Mouse (Mus musculus) liver, embryonic 16.5 days (tissue): Measurements from ENCODE around the gene Med10. TPM values are rescaled to one million over a fixed set of nuclear protein-coding genes. Genes with fewer than 3 reads are reported as not detected.

Experiments
- ATAC-seq: fragments of 200-750 bp; cut with Nextera tagmentation; 2 replicates; pipeline ENCODE4 v1.8.0; 2017; ENCODE audit warnings: low read depth, mild to moderate bottlenecking, moderate number of reproducible peaks, moderate library complexity
- H3K27ac ChIP-seq: fragments of 300-500 bp; sonication (generic); 2 replicates; pipeline ENCODE4 v1.5.1; 2014; ENCODE audit warnings: mild to moderate bottlenecking, low read length
- H3K27me3 ChIP-seq: fragments of 300-500 bp; sonication (generic); 2 replicates; pipeline ENCODE4 v1.6.1; 2014; ENCODE audit warnings: low read depth, low read length, mixed read lengths; ENCODE audit not compliant: control insufficient read depth, insufficient read depth
- H3K36me3 ChIP-seq: fragments of 300-500 bp; sonication (generic); 2 replicates; pipeline ENCODE4 v1.6.1; 2014; ENCODE audit warnings: mild to moderate bottlenecking; ENCODE audit not compliant: control insufficient read depth, insufficient read depth
- H3K4me1 ChIP-seq: fragments of 300-500 bp; sonication (generic); 2 replicates; pipeline ENCODE4 v1.6.1; 2014; ENCODE audit warnings: low read depth, low read length, mixed read lengths; ENCODE audit not compliant: control insufficient read depth
- H3K4me2 ChIP-seq: fragments of 300-500 bp; sonication (generic); 2 replicates; pipeline ENCODE4 v1.6.1; 2014; ENCODE audit warnings: low read depth, low read length, mixed read lengths
- H3K4me3 ChIP-seq: fragments of 300-500 bp; sonication (generic); 2 replicates; pipeline ENCODE4 v1.5.1; 2014; ENCODE audit warnings: low read depth, mild to moderate bottlenecking, low read length
- H3K9ac ChIP-seq: fragments of 300-500 bp; sonication (generic); 2 replicates; pipeline ENCODE4 v1.6.1; 2014; ENCODE audit warnings: low read depth, low read length
- H3K9me3 ChIP-seq: fragments of 300-500 bp; sonication (generic); replicated peaks from 2 replicates; pipeline ENCODE4 v1.6.1; 2016; ENCODE audit warnings: low read length; ENCODE audit not compliant: control insufficient read depth
- WGBS: fragments of 180-500 bp; shearing (Covaris S2); extraction: QIAGEN DNeasy Blood & Tissue Kit; methylation state at CpG from one replicate; pipeline ENCODE4 v1.1.7; 2014; ENCODE audit not compliant: insufficient replicate concordance; 5-methylcytosine and 5-hydroxymethylcytosine counted together
- polyA plus RNA-seq: library from polyadenylated mRNA; unstranded; fragments of >200 nt; fragmentation: Nextera tagmentation; extraction: Ambion mirVana; gene quantifications from 2 replicates; pipeline ENCODE4 v1.2.1, GENCODE M21; 2015

Med10 gene
- polyA plus RNA-seq, 1 experiment from 2014 or later = 35.5 TPM

GRCm38 (mm10) chr13:69853425-69854043 is 51.3 kb downstream of the Med10 start:
- Histone ChIP-seq H3K27ac (no peak overlapping the region), H3K4me2 (no peak overlapping the region), H3K4me3 (no peak overlapping the region), H3K36me3 (no peaks in the 10 kb centered on the region), H3K27me3 (no peaks in the 10 kb centered on the region), H3K9me3 (no peaks in the 10 kb centered on the region), H3K9ac (no peak overlapping the region), H3K4me1 (no peaks in the 10 kb centered on the region)
- 57% methylated on average over 5 of the region's 5 CpGs for WGBS
- ATAC-seq = no peak

GRCm38 (mm10) chr13:69855941-69856340 is 53.7 kb downstream of the Med10 start:
- WGBS = 59% methylated on average over 1 of the region's 1 CpGs
- no peak for ATAC-seq
- H3K27ac ChIP-seq = no peak overlapping the region
- H3K4me3 ChIP-seq = no peak overlapping the region
- no peak overlapping the region for H3K9ac ChIP-seq
- H3K36me3 ChIP-seq = no peaks in the 10 kb centered on the region
- no peaks in the 10 kb centered on the region for H3K4me1 ChIP-seq
- no peaks in the 10 kb centered on the region for H3K27me3 ChIP-seq
- H3K9me3 ChIP-seq = no peaks in the 10 kb centered on the region
- H3K4me2 ChIP-seq = no peak overlapping the region

- Histone ChIP-seq H3K27me3 (no peaks in the 10 kb centered on the region), H3K36me3 (no peaks in the 10 kb centered on the region), H3K4me2 (no peak overlapping the region), H3K4me1 (no peaks in the 10 kb centered on the region), H3K9me3 (no peaks in the 10 kb centered on the region), H3K9ac (no peak overlapping the region), H3K4me3 (no peak overlapping the region), H3K27ac (no peak overlapping the region)
- WGBS = 77% methylated on average over 4 of the region's 4 CpGs
- no peak for ATAC-seq
Measured at GRCm38 (mm10) chr13:69862276-69862675, 60.1 kb downstream of the Med10 start.

GRCm38 (mm10) chr13:69864911-69865310 is 62.7 kb downstream of the Med10 start:
- Histone ChIP-seq H3K27ac (no peak overlapping the region), H3K36me3 (no peaks in the 10 kb centered on the region), H3K4me3 (no peak overlapping the region), H3K9ac (no peak overlapping the region), H3K9me3 (no peaks in the 10 kb centered on the region), H3K4me2 (no peak overlapping the region), H3K4me1 (no peaks in the 10 kb centered on the region), H3K27me3 (no peaks in the 10 kb centered on the region)
- WGBS = 62% methylated on average over 8 of the region's 8 CpGs
- no peak for ATAC-seq

Other genes starting within 250 kb of the Med10 start
- gene Srd5a1, start 191.0 kb upstream of the Med10 start, polyA plus RNA-seq = 2.0 and 3.9 TPM in 2 replicates
- gene Ube2ql1, start 62.5 kb upstream of the Med10 start, polyA plus RNA-seq = 0.02 and 0.16 TPM in 2 replicates